Mouse (Mus musculus): ENCODE data around the gene G430095P16Rik. TPM values are rescaled to one million over a fixed set of nuclear protein-coding genes. Genes with fewer than 3 reads are reported as not detected.

Gene G430095P16Rik
- polyA plus RNA-seq, 1 experiment from 2014 or later = 7.7 TPM

DNA sequence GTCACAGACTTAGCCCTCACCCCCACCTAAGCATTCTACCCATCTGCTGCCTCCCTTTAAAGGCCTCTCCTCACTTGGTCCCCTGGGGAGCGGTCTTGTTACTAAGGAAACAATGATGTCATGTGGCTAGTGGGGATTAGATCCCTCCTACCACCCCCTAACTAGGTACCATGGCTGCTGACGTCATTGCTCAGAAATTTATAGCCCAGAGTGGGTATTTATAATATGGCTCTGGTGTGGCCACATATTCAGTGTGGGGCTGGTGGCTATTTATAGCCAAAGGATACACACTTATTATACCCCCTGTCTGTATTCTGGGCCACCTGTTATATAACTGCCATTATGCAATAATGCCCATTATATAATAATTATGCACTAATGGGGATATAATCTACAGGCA, 38.1 kb downstream of the G430095P16Rik start:
- peaks cover 12% of the 10 kb centered on the region for H3K4me1 ChIP-seq (ENCODE audit: control insufficient read depth, insufficient read depth, low read length)
- no peak overlapping the region for H3K4me2 ChIP-seq (ENCODE audit: low read depth, severe bottlenecking)
- no peak overlapping the region for H3K9ac ChIP-seq (ENCODE audit: low read length)
- DNase-seq (ENCODE audit: low spot score) = no peak
- no peaks in the 10 kb centered on the region for H3K36me3 ChIP-seq (ENCODE audit: control insufficient read depth, insufficient read depth, low read length)
- H3K27ac ChIP-seq (replicated peaks; ENCODE audit: low read depth, low read length) = no peak overlapping the region
- ATAC-seq (ENCODE audit: insufficient number of reproducible peaks, low FRiP score, low TSS enrichment, low read depth) = no peak
- H3K27me3 ChIP-seq (ENCODE audit: control insufficient read depth, insufficient read depth, low read length) = peaks cover 30% of the 10 kb centered on the region
- no peak overlapping the region for H3K4me3 ChIP-seq (ENCODE audit: low read depth, low read length)
- no peaks in the 10 kb centered on the region for H3K9me3 ChIP-seq (ENCODE audit: control insufficient read depth, low read length)
- 52% methylated on average over 2 of the region's 2 CpGs for WGBS

DNA sequence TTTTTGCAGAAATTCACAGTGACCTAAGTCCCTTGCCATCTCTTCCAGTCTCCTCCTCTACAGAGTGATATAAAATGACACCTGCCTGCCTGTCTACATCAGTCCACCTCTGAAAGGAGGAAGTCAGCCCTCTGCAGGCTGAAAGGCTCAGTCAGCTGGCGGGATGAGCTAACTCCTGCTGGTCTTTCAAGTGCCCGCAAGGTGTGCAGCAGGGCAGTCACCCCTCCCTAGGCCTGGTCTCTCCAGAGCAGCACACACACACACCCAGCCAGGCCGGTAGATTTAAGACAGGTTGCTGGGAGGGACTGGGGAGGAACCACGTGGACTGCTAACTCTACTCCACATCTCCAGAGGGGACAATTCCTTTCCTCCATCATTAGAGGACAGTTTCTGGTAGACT, 41.3 kb downstream of the G430095P16Rik start:
- no peak overlapping the region for H3K4me3 ChIP-seq (ENCODE audit: low read depth, low read length)
- H3K36me3 ChIP-seq (ENCODE audit: control insufficient read depth, insufficient read depth, low read length) = no peaks in the 10 kb centered on the region
- H3K4me1 ChIP-seq (ENCODE audit: control insufficient read depth, insufficient read depth, low read length) = peaks cover 5% of the 10 kb centered on the region; the same call in 1 of the 2 replicates
- no peaks in the 10 kb centered on the region for H3K9me3 ChIP-seq (ENCODE audit: control insufficient read depth, low read length)
- no peak overlapping the region for H3K9ac ChIP-seq (ENCODE audit: low read length)
- DNase-seq (ENCODE audit: low spot score) (no peak), ATAC-seq (ENCODE audit: insufficient number of reproducible peaks, low FRiP score, low TSS enrichment, low read depth) (no peak)
- H3K27me3 ChIP-seq (ENCODE audit: control insufficient read depth, insufficient read depth, low read length) = peaks cover 50% of the 10 kb centered on the region
- no peak overlapping the region for H3K27ac ChIP-seq (replicated peaks; ENCODE audit: low read depth, low read length)
- WGBS = 57% methylated on average over 4 of the region's 4 CpGs
- no peak overlapping the region for H3K4me2 ChIP-seq (ENCODE audit: low read depth, severe bottlenecking)

- Histone ChIP-seq H3K27ac (replicated peaks; ENCODE audit: low read depth, low read length) (no peak overlapping the region), H3K4me2 (ENCODE audit: low read depth, severe bottlenecking) (no peak overlapping the region), H3K4me1 (ENCODE audit: control insufficient read depth, insufficient read depth, low read length) (peaks cover 5% of the 10 kb centered on the region; the same call in 1 of the 2 replicates), H3K27me3 (ENCODE audit: control insufficient read depth, insufficient read depth, low read length) (peaks cover 58% of the 10 kb centered on the region), H3K4me3 (ENCODE audit: low read depth, low read length) (no peak overlapping the region), H3K9me3 (ENCODE audit: control insufficient read depth, low read length) (no peaks in the 10 kb centered on the region), H3K9ac (ENCODE audit: low read length) (no peak overlapping the region), H3K36me3 (ENCODE audit: control insufficient read depth, insufficient read depth, low read length) (no peaks in the 10 kb centered on the region)
- no peak for ATAC-seq (ENCODE audit: insufficient number of reproducible peaks, low FRiP score, low TSS enrichment, low read depth)
- WGBS = 77% methylated on average over 17 of the region's 17 CpGs
- DNase-seq (ENCODE audit: low spot score) = no peak
These were observed 42.2 kb downstream of the G430095P16Rik start for GRCm38 (mm10) chr8:84764870-84765495.

- H3K27ac ChIP-seq (replicated peaks; ENCODE audit: low read depth, low read length) = no peak overlapping the region; the same call in 1 of the 2 replicates
- H3K9ac ChIP-seq (ENCODE audit: low read length) = no peak overlapping the region
- H3K4me2 ChIP-seq (ENCODE audit: low read depth, severe bottlenecking) = no peak overlapping the region
- ATAC-seq (ENCODE audit: insufficient number of reproducible peaks, low FRiP score, low TSS enrichment, low read depth) (no peak), DNase-seq (ENCODE audit: low spot score) (no peak)
- H3K36me3 ChIP-seq (ENCODE audit: control insufficient read depth, insufficient read depth, low read length) = no peaks in the 10 kb centered on the region
- 26% methylated on average over 10 of the region's 10 CpGs for WGBS
- H3K4me1 ChIP-seq (ENCODE audit: control insufficient read depth, insufficient read depth, low read length) = peaks cover 3% of the 10 kb centered on the region; the same call in 1 of the 2 replicates
- no peaks in the 10 kb centered on the region for H3K9me3 ChIP-seq (ENCODE audit: control insufficient read depth, low read length)
- H3K27me3 ChIP-seq (ENCODE audit: control insufficient read depth, insufficient read depth, low read length) = peaks cover 60% of the 10 kb centered on the region
- H3K4me3 ChIP-seq (ENCODE audit: low read depth, low read length) = no peak overlapping the region
These were observed 42.8 kb downstream of the G430095P16Rik start for GRCm38 (mm10) chr8:84765629-84766028.

GRCm38 (mm10) chr8:84766422-84766821, 43.6 kb downstream of the G430095P16Rik start:
- H3K27ac ChIP-seq (replicated peaks; ENCODE audit: low read depth, low read length) = no peak overlapping the region; the same call in 1 of the 2 replicates
- peaks cover 4% of the 10 kb centered on the region; the same call in 1 of the 2 replicates for H3K4me1 ChIP-seq (ENCODE audit: control insufficient read depth, insufficient read depth, low read length)
- H3K36me3 ChIP-seq (ENCODE audit: control insufficient read depth, insufficient read depth, low read length) = no peaks in the 10 kb centered on the region
- no peak overlapping the region for H3K4me3 ChIP-seq (ENCODE audit: low read depth, low read length)
- H3K9ac ChIP-seq (ENCODE audit: low read length) = no peak overlapping the region
- peaks cover 63% of the 10 kb centered on the region for H3K27me3 ChIP-seq (ENCODE audit: control insufficient read depth, insufficient read depth, low read length)
- no peaks in the 10 kb centered on the region for H3K9me3 ChIP-seq (ENCODE audit: control insufficient read depth, low read length)
- DNase-seq (ENCODE audit: low spot score) (no peak), ATAC-seq (ENCODE audit: insufficient number of reproducible peaks, low FRiP score, low TSS enrichment, low read depth) (no peak)
- H3K4me2 ChIP-seq (ENCODE audit: low read depth, severe bottlenecking) = no peak overlapping the region
- 74% methylated on average over 9 of the region's 9 CpGs for WGBS

DNA sequence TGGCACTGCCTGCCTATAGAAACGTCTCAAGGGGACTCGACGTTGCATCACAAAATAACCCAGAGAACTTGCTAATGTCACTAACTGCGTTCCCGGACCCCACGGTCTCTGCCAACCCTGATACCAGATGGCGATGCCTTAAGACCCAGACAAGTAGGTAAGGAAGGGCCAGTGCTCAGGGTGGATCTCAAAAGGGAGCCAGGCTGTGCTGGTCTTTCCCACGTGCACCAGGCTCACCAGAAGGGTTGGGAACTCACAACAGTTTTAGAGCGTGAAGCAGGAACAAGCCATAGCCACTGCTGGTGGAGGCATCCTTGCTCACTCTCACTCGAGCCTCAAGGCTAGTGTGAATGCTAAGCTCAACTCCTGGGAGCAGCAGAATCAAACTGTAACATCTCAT, 44.4 kb downstream of the G430095P16Rik start:
- H3K9ac ChIP-seq (ENCODE audit: low read length) = no peak overlapping the region
- H3K9me3 ChIP-seq (ENCODE audit: control insufficient read depth, low read length) = no peaks in the 10 kb centered on the region
- no peak overlapping the region for H3K4me3 ChIP-seq (ENCODE audit: low read depth, low read length)
- H3K4me2 ChIP-seq (ENCODE audit: low read depth, severe bottlenecking) = no peak overlapping the region
- DNase-seq (ENCODE audit: low spot score) = no peak
- H3K27me3 ChIP-seq (ENCODE audit: control insufficient read depth, insufficient read depth, low read length) = peaks cover 67% of the 10 kb centered on the region
- 81% methylated on average over 10 of the region's 10 CpGs for WGBS
- no peaks in the 10 kb centered on the region for H3K36me3 ChIP-seq (ENCODE audit: control insufficient read depth, insufficient read depth, low read length)
- ATAC-seq (ENCODE audit: insufficient number of reproducible peaks, low FRiP score, low TSS enrichment, low read depth) = no peak
- no peak overlapping the region for H3K27ac ChIP-seq (replicated peaks; ENCODE audit: low read depth, low read length)
- H3K4me1 ChIP-seq (ENCODE audit: control insufficient read depth, insufficient read depth, low read length) = peaks cover 12% of the 10 kb centered on the region; the same call in 1 of the 2 replicates

GRCm38 (mm10) chr8:84768343-84769095, 45.7 kb downstream of the G430095P16Rik start:
- 85% methylated on average over 14 of the region's 14 CpGs for WGBS
- Histone ChIP-seq H3K27ac (replicated peaks; ENCODE audit: low read depth, low read length) (no peak overlapping the region), H3K4me2 (ENCODE audit: low read depth, severe bottlenecking) (no peak overlapping the region), H3K4me1 (ENCODE audit: control insufficient read depth, insufficient read depth, low read length) (peaks cover 16% of the 10 kb centered on the region; the same call in 1 of the 2 replicates), H3K9ac (ENCODE audit: low read length) (no peak overlapping the region), H3K36me3 (ENCODE audit: control insufficient read depth, insufficient read depth, low read length) (no peaks in the 10 kb centered on the region), H3K27me3 (ENCODE audit: control insufficient read depth, insufficient read depth, low read length) (peaks cover 77% of the 10 kb centered on the region), H3K4me3 (ENCODE audit: low read depth, low read length) (no peak overlapping the region), H3K9me3 (ENCODE audit: control insufficient read depth, low read length) (no peaks in the 10 kb centered on the region)
- DNase-seq (ENCODE audit: low spot score) = no peak
- no peak for ATAC-seq (ENCODE audit: insufficient number of reproducible peaks, low FRiP score, low TSS enrichment, low read depth)

DNA sequence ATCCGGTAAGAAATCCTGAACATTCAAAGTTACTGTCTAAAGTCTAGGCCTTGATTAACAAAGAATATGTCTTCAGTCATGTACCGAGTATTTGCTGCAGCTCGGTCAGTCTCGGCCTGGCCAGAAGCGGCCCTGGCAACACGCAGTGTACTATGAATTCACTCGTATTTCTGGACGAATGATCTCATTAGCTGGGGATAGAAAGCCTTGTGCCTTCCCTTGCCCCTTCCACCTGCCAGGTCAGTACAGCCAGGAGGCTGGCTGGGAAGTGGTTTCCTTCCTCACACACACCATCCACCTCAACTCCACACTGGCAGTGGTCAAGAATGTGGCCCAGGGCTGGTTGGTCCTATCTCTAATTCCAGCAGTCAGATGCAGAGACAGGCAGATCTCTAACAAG, 46.5 kb downstream of the G430095P16Rik start:
- Histone ChIP-seq H3K9me3 (ENCODE audit: control insufficient read depth, low read length) (no peaks in the 10 kb centered on the region), H3K27me3 (ENCODE audit: control insufficient read depth, insufficient read depth, low read length) (peaks cover 75% of the 10 kb centered on the region), H3K36me3 (ENCODE audit: control insufficient read depth, insufficient read depth, low read length) (no peaks in the 10 kb centered on the region), H3K4me1 (ENCODE audit: control insufficient read depth, insufficient read depth, low read length) (peaks cover 19% of the 10 kb centered on the region; the same call in 1 of the 2 replicates), H3K9ac (ENCODE audit: low read length) (no peak overlapping the region), H3K4me2 (ENCODE audit: low read depth, severe bottlenecking) (no peak overlapping the region), H3K27ac (replicated peaks; ENCODE audit: low read depth, low read length) (no peak overlapping the region), H3K4me3 (ENCODE audit: low read depth, low read length) (no peak overlapping the region)
- DNase-seq (ENCODE audit: low spot score) (no peak), ATAC-seq (ENCODE audit: insufficient number of reproducible peaks, low FRiP score, low TSS enrichment, low read depth) (no peak)
- 92% methylated on average over 8 of the region's 8 CpGs for WGBS

Measured in limb, embryonic 11.5 days (tissue).